Comparison of ENCODE assay signal across 11 mouse cellular contexts in the genomic region with DNA sequence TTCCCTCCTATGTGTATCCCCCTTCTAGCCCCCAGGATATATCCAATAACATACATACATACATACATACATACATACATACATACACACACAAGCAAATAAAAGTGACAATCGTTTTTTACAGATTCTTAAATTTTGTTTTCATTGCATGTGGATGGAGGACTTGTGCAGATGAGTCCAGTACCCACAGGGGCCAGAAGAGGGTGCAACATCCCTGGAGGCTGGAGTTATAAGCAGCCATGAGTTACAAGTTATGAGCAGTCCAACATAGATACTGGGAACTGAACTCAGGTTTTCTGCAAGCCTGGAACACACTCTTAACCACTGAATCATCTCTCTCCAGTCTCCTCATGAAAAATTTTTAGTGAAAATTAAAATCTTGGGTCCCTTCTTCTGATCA. TPM values are rescaled to one million over a fixed set of nuclear protein-coding genes. Genes with fewer than 3 reads are reported as not detected.
A peak's percentile ranks its signal among the peaks of the same experiment; 100 is the strongest.
DNase-seq lines count a peak whose midpoint lies in the region; ATAC-seq and TF ChIP-seq lines count a peak whose summit lies in the region.
"Had no signal": no experiment of that assay in that cellular context is flagged by ENCODE, and none has a peak within 500 bp of the region (broad histone marks: within the 10 kb centered on the region; RNA-seq: fewer than 3 reads in every experiment).

No protein-coding gene starts in this region.

- H3K36me3 ChIP-seq in heart, postnatal 0 days (replicated peaks; ENCODE audit: control insufficient read depth, insufficient read depth, low read length) = no peaks in the 10 kb centered on the region
- no peaks in the 10 kb centered on the region for H3K36me3 ChIP-seq in lung, embryonic 14.5 days (ENCODE audit: insufficient read depth)
- H3K36me3 ChIP-seq: liver, embryonic 15.5 days; neural tube, embryonic 12.5 days had no signal

- no peak for DNase-seq in heart, postnatal 0 days (ENCODE audit: low spot score)
- no peak for DNase-seq in heart, postnatal 25 days (ENCODE audit: low spot score)
- DNase-seq in lung, embryonic 14.5 days = peak; percentile 44
- no peak for DNase-seq in lung, postnatal 4 days
- DNase-seq in adipocyte (ENCODE audit: low spot score) = peak; percentile 28
- no peak for DNase-seq in gastrocnemius, postnatal 25 days
- DNase-seq in layer of hippocampus, postnatal 36 days = no peak
- DNase-seq: cerebellum, adult 11 months had no signal

- TF ChIP-seq CTCF in heart, postnatal 0 days (IDR thresholded peaks at IDR 0.05; ENCODE audit: low read depth) = peak; percentile 45
- peak; percentile 59 for TF ChIP-seq CTCF in lung, embryonic 14.5 days (IDR thresholded peaks at IDR 0.05; ENCODE audit: low read depth)

- no peak overlapping the region for H3K4me2 ChIP-seq in heart, postnatal 0 days (ENCODE audit: low read depth, low read length)
- no peak overlapping the region for H3K4me2 ChIP-seq in lung, embryonic 14.5 days
- H3K4me2 ChIP-seq: liver, embryonic 15.5 days; neural tube, embryonic 12.5 days had no signal

- H3K4me3 ChIP-seq in heart, postnatal 0 days (ENCODE audit: low read depth, low read length) = no peak overlapping the region
- no peak overlapping the region for H3K4me3 ChIP-seq in lung, embryonic 14.5 days (ENCODE audit: low read depth, low read length)
- H3K4me3 ChIP-seq: liver, embryonic 15.5 days; neural tube, embryonic 12.5 days had no signal

- no peak for ATAC-seq in heart, postnatal 0 days (ENCODE audit: insufficient read depth, low read depth)
- no peak for ATAC-seq in lung, embryonic 14.5 days (ENCODE audit: insufficient read depth)
- peak; percentile 67; the same call in 1 of the 2 replicates for ATAC-seq in megakaryocyte, adult 5-6 weeks (ENCODE audit: poor library complexity, severe bottlenecking)

- no peaks in the 10 kb centered on the region for H3K4me1 ChIP-seq in heart, postnatal 0 days (ENCODE audit: control insufficient read depth, insufficient read depth)
- no peaks in the 10 kb centered on the region for H3K4me1 ChIP-seq in lung, embryonic 14.5 days (ENCODE audit: insufficient read depth)
- H3K4me1 ChIP-seq: liver, embryonic 15.5 days; neural tube, embryonic 12.5 days had no signal

- no peaks in the 10 kb centered on the region for H3K9me3 ChIP-seq in heart, postnatal 0 days (replicated peaks; ENCODE audit: control insufficient read depth, low read length)
- H3K9me3 ChIP-seq in lung, embryonic 14.5 days (ENCODE audit: low read depth, low read length) = no peaks in the 10 kb centered on the region
- H3K9me3 ChIP-seq: liver, embryonic 15.5 days; neural tube, embryonic 12.5 days had no signal

- TF ChIP-seq EP300 in heart, postnatal 0 days (IDR thresholded peaks at IDR 0.05; ENCODE audit: low read depth) = no peak

- intact Hi-C loops in heart, postnatal 25 days (cut with DNase I) = no loop called here

- H3K27ac ChIP-seq in heart, postnatal 0 days (ENCODE audit: low read depth) = no peak overlapping the region
- no peak overlapping the region for H3K27ac ChIP-seq in lung, embryonic 14.5 days (ENCODE audit: low read depth)
- H3K27ac ChIP-seq: liver, embryonic 15.5 days; neural tube, embryonic 12.5 days had no signal

- H3K9ac ChIP-seq in heart, postnatal 0 days (replicated peaks; ENCODE audit: low read depth, low read length) = no peak overlapping the region
- no peak overlapping the region for H3K9ac ChIP-seq in lung, embryonic 14.5 days
- H3K9ac ChIP-seq: liver, embryonic 15.5 days; neural tube, embryonic 12.5 days had no signal

- H3K27me3 ChIP-seq in heart, postnatal 0 days (ENCODE audit: control insufficient read depth, insufficient read depth, low read length) = no peaks in the 10 kb centered on the region
- H3K27me3 ChIP-seq in lung, embryonic 14.5 days (ENCODE audit: insufficient read depth, low read length) = no peaks in the 10 kb centered on the region
- H3K27me3 ChIP-seq: liver, embryonic 15.5 days; neural tube, embryonic 12.5 days had no signal

- WGBS in heart, postnatal 0 days = 33% methylated on average over 1 of the region's 1 CpGs
- 54% methylated on average over 1 of the region's 1 CpGs for WGBS in lung, embryonic 14.5 days

RNA-seq across cellular contexts. Expression of gene Mocs1, which starts 33.3 kb away (rescaled TPM):
- total RNA-seq in heart, postnatal 0 days (2014; rRNA removed; ENCODE audit: low replicate concordance) = 13.1 and 18.6 TPM in 2 replicates
- 2.3 and 2.8 TPM in 2 replicates for polyA plus RNA-seq in heart, postnatal 0 days (2015; fragmentation: Nextera tagmentation; extraction: Ambion mirVana)
- 10 to 100 TPM; 20.8 to 21.4 TPM for total RNA-seq in heart, postnatal 25 days (2021)
- polyA plus RNA-seq in lung, embryonic 14.5 days (2014; fragmentation: Nextera tagmentation; extraction: Ambion mirVana) = 7.7 and 8.0 TPM in 2 replicates
- total RNA-seq in megakaryocyte, adult 5-6 weeks (2015) = 56.6 and 60.7 TPM in 2 replicates
- 24.3 and 43.1 TPM in 2 replicates for total RNA-seq in megakaryocyte, adult 5-6 weeks (2017)
- 10 to 100 TPM; 16.1 to 20.3 TPM for total RNA-seq in gastrocnemius, postnatal 25 days (2021)
- total RNA-seq in layer of hippocampus, postnatal 36 days (2021) = 10 to 100 TPM in 1 of 2 experiments, 1 to 10 TPM in 1; 9.9 to 14.2 TPM

Comparison
In these comparisons a context has a peak if more than half of its experiments do, and no peak if none do; other contexts are left out.
1. DNase-seq: peak in lung, embryonic 14.5 days (single experiment) and adipocyte (single experiment); none in heart, postnatal 0 days (single experiment), heart, postnatal 25 days (single experiment), lung, postnatal 4 days (0 of 2), gastrocnemius, postnatal 25 days (single experiment) and layer of hippocampus, postnatal 36 days (0 of 2).